Mouse (Mus musculus): ENCODE data around the gene Pigp.

DNA sequence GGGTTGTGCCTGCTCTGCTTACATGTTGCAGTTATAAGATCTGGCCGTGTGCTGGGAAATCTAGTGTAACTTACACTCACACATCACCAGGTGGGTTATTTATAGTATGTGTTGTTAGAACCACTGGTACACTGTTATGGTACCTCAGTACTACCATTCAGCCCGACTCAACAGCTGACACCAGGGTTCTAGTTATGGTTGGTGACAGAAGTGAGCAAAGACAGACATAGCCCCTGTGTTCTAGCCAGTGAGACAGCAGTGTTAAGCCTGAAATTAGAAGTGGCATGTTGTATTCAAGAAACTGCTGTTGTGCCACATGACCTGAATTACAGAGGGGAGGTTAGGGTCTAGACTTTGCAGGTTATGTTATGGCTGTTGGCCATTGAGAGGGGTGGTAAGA, 27.5 kb upstream of the Pigp start:
- TF ChIP-seq EP300 (IDR thresholded peaks at IDR 0.05): no peak
- TF ChIP-seq CTCF (IDR thresholded peaks at IDR 0.05): no peak
